Mouse (Mus musculus) midbrain, embryonic 15.5 days (tissue): ENCODE data around the gene Tcirg1. TPM values are rescaled to one million over a fixed set of nuclear protein-coding genes. Genes with fewer than 3 reads are reported as not detected.

Source experiments
- ATAC-seq: fragments of 200-750 bp; cut with Nextera tagmentation; replicated peaks from 2 replicates; pipeline ENCODE4 v1.8.0; 2017; ENCODE audit warnings: moderate TSS enrichment
- H3K27ac ChIP-seq: fragments of 300-500 bp; sonication (generic); 2 replicates; pipeline ENCODE4 v1.5.1; 2015; ENCODE audit warnings: mild to moderate bottlenecking, inconsistent platforms
- H3K27me3 ChIP-seq: fragments of 300-500 bp; sonication (generic); replicated peaks from 2 replicates; pipeline ENCODE4 v1.6.1; 2015; ENCODE audit warnings: inconsistent platforms
- H3K36me3 ChIP-seq: fragments of 300-500 bp; sonication (generic); replicated peaks from 2 replicates; pipeline ENCODE4 v1.6.1; 2015; ENCODE audit warnings: inconsistent platforms
- H3K4me1 ChIP-seq: fragments of 300-500 bp; sonication (generic); 2 replicates; pipeline ENCODE4 v1.6.1; 2015; ENCODE audit warnings: inconsistent platforms
- H3K4me2 ChIP-seq: fragments of 300-500 bp; sonication (generic); 2 replicates; pipeline ENCODE4 v1.6.1; 2015; ENCODE audit warnings: inconsistent platforms, mild to moderate bottlenecking, moderate library complexity
- H3K4me3 ChIP-seq: fragments of 300-500 bp; sonication (generic); 2 replicates; pipeline ENCODE4 v1.5.1; 2015; ENCODE audit warnings: mild to moderate bottlenecking, inconsistent platforms
- H3K9ac ChIP-seq: fragments of 300-500 bp; sonication (generic); 2 replicates; pipeline ENCODE4 v1.6.1; 2015; ENCODE audit warnings: mild to moderate bottlenecking, inconsistent platforms
- H3K9me3 ChIP-seq: fragments of 300-500 bp; sonication (generic); 2 replicates; pipeline ENCODE4 v1.6.1; 2016; ENCODE audit warnings: inconsistent platforms
- WGBS: fragments of 180-500 bp; shearing (Covaris S2); methylation state at CpG from one replicate; pipeline ENCODE4 v1.1.7; 2015; ENCODE audit warnings: mixed read lengths; 5-methylcytosine and 5-hydroxymethylcytosine counted together
- polyA plus RNA-seq: library from polyadenylated mRNA; unstranded; fragments of >200 nt; fragmentation: Nextera tagmentation; extraction: Ambion mirVana; gene quantifications from 2 replicates; pipeline ENCODE4 v1.2.1, GENCODE M21; 2015

The Tcirg1 gene
- polyA plus RNA-seq, 1 experiment from 2014 or later = 14.6 TPM

DNA sequence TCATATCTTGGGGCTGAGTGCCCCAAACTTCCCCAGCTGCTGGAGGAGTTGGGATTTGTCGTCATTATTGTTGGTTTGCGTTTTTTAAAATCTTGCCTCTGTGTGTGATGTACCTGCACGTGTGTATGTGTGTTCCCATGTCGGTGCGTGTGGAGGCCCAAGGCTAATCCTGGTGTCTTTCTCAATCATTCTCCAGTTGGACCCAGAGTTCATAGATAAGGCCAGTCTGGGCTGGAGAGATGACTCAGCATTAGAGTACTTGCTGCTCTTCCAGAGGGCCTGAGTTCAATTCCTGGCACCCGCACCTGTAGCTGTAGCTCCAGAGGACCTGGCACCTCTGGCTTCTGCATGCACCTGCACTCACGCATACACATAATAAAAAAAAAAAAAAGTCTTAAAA is 17.9 kb upstream of the Tcirg1 start:
- no peak for ATAC-seq
- H3K9me3 ChIP-seq = no peaks in the 10 kb centered on the region
- H3K4me2 ChIP-seq = no peak overlapping the region
- 96% methylated on average over 7 of the region's 7 CpGs for WGBS
- no peaks in the 10 kb centered on the region for H3K36me3 ChIP-seq
- no peak overlapping the region for H3K27ac ChIP-seq
- no peak overlapping the region for H3K9ac ChIP-seq
- peaks cover 8% of the 10 kb centered on the region; the same call in 1 of the 2 replicates for H3K4me1 ChIP-seq
- H3K4me3 ChIP-seq = no peak overlapping the region
- no peaks in the 10 kb centered on the region for H3K27me3 ChIP-seq

DNA sequence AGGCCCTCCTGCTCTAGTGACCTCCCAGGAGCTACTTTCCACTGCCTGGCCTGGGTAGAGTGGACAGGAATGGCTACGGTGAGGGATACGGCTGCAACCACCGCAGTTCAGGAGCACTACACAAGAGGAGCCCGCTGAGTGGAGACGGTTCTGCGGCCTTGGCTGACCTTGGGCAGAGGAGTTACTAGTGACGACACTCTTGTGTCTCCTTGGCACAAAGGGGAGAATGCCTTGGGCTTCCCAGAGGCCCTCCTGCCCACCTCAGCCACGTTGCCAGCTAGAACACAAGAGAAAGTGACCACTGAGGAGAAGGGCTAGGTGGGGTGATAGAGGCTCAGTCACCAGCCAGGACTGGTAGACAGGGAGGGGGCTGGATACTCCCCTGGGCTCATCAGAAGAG is 17.3 kb upstream of the Tcirg1 start:
- 79% methylated on average over 8 of the region's 8 CpGs for WGBS
- no peak overlapping the region for H3K4me3 ChIP-seq
- H3K36me3 ChIP-seq = no peaks in the 10 kb centered on the region
- no peak overlapping the region for H3K27ac ChIP-seq
- no peaks in the 10 kb centered on the region for H3K27me3 ChIP-seq
- peaks cover 2% of the 10 kb centered on the region; the same call in 1 of the 2 replicates for H3K4me1 ChIP-seq
- H3K9me3 ChIP-seq = no peaks in the 10 kb centered on the region
- H3K9ac ChIP-seq = no peak overlapping the region
- H3K4me2 ChIP-seq = no peak overlapping the region
- ATAC-seq = no peak

DNA sequence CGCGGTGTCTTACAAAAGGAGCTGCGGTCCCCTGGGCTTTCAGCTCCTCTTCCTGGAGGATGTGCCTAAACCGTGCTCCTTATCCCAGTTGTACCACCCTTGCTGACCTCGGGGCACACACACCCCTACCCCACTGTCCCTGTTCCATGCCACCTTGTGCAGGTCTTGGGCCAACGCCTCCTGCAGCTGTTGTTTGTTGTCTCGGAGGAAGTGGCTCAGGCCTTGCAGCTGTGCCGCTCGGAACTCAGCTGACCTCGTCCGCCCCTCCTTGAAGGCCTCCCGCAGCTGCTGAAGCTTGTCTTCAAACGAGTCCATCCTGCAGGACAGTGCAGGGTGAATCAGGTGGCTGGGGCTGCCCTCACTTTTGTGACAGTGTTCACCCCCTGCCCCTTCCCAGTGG is 16.7 kb upstream of the Tcirg1 start:
- no peak for ATAC-seq
- no peak overlapping the region for H3K27ac ChIP-seq
- 53% methylated on average over 13 of the region's 13 CpGs for WGBS

DNA sequence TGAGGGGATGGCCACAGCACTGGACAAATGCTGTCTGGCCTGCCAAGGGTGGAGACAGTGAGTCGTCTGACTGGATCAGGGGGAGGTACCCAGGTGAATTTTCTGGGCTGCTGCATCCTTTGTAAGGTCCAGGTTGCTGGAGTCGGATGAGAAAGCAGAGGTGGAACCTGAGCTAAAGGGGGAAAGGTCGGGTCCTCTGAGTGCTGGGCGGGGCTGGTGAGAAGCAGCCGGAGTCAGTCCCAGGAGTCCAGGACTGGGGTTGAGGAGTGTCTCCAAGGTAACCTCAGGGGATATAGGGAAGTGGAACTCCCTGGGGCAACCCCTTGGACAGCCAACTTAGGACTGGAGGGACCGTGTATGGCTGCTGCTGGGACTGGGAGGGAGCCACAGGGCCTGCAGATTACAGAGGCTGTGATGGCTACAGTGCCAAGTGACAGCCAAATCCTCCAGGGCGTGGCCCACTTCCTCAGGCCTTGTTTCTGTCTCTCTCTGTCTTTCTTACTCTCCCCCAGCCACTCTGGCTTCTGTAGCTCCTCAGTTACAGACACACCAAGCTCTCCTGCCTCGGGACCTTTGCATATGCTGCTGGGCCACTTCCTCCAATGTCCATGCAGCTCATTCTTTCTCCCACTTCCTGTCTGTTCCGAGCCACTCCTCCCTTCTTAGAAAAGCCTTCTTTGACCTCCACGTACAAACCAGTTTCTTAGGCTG is 15.9 kb upstream of the Tcirg1 start:
- Histone ChIP-seq H3K4me3 (no peak overlapping the region), H3K27me3 (no peaks in the 10 kb centered on the region), H3K4me2 (no peak overlapping the region), H3K27ac (no peak overlapping the region), H3K4me1 (no peaks in the 10 kb centered on the region), H3K9me3 (no peaks in the 10 kb centered on the region), H3K36me3 (no peaks in the 10 kb centered on the region), H3K9ac (no peak overlapping the region)
- no peak for ATAC-seq
- 52% methylated on average over 10 of the region's 10 CpGs for WGBS

More for the DNA sequence above, 16.7 kb upstream of the Tcirg1 start:
- Histone ChIP-seq H3K4me1 (no peaks in the 10 kb centered on the region), H3K4me3 (no peak overlapping the region), H3K9me3 (no peaks in the 10 kb centered on the region), H3K36me3 (no peaks in the 10 kb centered on the region), H3K4me2 (no peak overlapping the region), H3K27me3 (no peaks in the 10 kb centered on the region), H3K9ac (no peak overlapping the region)

DNA sequence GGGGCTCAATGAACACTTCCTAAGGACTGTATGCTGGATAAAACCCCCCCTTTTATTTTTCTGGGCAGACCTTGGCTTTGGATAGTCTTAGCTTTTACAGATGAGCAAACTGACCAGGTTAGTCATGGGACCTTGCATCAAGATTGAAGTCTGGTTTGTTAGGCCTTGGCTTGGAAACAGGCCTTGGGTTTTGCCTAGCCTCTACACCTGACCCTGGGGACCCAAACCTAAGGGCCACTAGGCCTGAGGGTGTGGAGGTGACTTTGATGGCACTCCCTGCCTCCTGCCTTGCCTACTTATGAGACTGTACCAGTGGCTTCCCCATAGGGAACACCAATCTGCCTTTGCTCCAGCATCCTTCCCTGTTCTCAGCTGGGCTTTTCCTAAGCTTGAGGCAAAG is 13.0 kb upstream of the Tcirg1 start:
- Histone ChIP-seq H3K27me3 (no peaks in the 10 kb centered on the region), H3K4me1 (no peaks in the 10 kb centered on the region), H3K9me3 (no peaks in the 10 kb centered on the region), H3K27ac (no peak overlapping the region), H3K4me3 (no peak overlapping the region), H3K4me2 (no peak overlapping the region), H3K36me3 (no peaks in the 10 kb centered on the region), H3K9ac (no peak overlapping the region)
- no peak for ATAC-seq

DNA sequence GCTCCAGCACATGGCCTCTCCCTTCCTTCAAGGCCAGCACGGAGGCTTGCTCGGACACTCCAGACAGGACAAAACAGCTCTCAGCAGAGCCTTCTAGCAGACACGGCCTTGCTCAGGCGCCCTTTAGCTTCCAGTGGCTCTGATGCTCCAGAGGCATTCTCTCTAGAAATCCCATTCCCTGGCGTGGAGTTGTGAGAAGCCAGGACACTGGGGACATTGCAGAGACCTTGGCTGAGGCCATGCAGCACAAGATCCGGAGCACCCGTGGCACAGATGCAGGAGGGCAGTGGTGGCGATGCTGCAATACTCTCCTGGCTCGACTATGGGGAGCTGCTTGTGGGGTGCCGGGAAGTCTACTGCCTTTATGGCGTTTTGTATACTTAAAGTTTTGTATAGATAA is 9.8 kb upstream of the Tcirg1 start:
- peaks cover 13% of the 10 kb centered on the region for H3K4me1 ChIP-seq
- H3K9ac ChIP-seq = no peak overlapping the region
- ATAC-seq = no peak
- no peak overlapping the region for H3K4me3 ChIP-seq
- no peaks in the 10 kb centered on the region for H3K27me3 ChIP-seq
- WGBS = 70% methylated on average over 11 of the region's 11 CpGs
- no peak overlapping the region for H3K27ac ChIP-seq
- no peaks in the 10 kb centered on the region for H3K9me3 ChIP-seq
- H3K4me2 ChIP-seq = no peak overlapping the region
- no peaks in the 10 kb centered on the region for H3K36me3 ChIP-seq

DNA sequence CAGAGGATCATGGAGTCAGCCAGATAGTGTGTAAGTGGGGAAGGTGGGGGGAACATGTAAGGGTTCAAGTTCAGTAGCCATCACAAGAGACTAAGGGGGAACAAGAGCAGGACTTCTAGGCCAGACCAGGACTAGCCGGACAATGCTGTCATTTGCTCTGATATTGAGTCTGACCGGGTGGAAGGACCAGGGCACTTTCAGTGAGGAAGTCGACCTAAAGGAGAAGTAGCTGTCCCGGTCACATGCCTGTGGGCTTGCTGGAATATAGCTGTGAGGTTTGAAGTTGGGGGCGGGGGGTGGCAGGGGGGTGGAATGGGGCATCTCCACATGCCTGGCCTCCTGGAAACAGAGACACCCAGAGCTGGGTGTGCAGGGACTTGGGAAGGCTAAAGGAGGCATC is 7.6 kb upstream of the Tcirg1 start:
- no peak overlapping the region for H3K27ac ChIP-seq
- no peak overlapping the region for H3K4me2 ChIP-seq
- no peaks in the 10 kb centered on the region for H3K27me3 ChIP-seq
- H3K9me3 ChIP-seq = no peaks in the 10 kb centered on the region
- no peak overlapping the region for H3K4me3 ChIP-seq
- H3K4me1 ChIP-seq = peaks cover 23% of the 10 kb centered on the region
- 95% methylated on average over 5 of the region's 5 CpGs for WGBS
- H3K36me3 ChIP-seq = no peaks in the 10 kb centered on the region; the same call in 1 of the 2 replicates
- no peak for ATAC-seq
- H3K9ac ChIP-seq = no peak overlapping the region

DNA sequence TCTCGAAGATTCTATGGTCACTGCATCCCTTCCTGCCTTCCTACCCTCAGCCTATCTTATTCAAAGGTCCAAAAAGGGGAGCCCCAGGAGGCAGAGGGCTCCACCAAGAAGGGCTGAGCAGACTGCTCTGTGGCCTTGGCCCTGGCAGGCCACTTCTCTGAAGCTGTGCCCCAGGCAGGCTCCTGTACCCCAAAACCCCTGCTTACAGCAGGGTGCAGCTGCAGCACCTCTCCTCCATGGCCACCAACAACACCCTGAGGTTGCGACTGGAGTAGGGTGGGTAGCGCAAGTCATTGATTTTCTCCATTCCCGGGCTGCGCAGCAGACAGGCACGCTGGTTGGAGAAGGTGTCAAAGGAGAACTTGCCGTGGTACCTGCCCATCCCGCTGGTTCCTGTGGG is 6.8 kb upstream of the Tcirg1 start:
- peak overlapping the region; percentile 40; the same call in 1 of the 2 replicates for H3K9ac ChIP-seq
- WGBS = 88% methylated on average over 8 of the region's 8 CpGs

DNA sequence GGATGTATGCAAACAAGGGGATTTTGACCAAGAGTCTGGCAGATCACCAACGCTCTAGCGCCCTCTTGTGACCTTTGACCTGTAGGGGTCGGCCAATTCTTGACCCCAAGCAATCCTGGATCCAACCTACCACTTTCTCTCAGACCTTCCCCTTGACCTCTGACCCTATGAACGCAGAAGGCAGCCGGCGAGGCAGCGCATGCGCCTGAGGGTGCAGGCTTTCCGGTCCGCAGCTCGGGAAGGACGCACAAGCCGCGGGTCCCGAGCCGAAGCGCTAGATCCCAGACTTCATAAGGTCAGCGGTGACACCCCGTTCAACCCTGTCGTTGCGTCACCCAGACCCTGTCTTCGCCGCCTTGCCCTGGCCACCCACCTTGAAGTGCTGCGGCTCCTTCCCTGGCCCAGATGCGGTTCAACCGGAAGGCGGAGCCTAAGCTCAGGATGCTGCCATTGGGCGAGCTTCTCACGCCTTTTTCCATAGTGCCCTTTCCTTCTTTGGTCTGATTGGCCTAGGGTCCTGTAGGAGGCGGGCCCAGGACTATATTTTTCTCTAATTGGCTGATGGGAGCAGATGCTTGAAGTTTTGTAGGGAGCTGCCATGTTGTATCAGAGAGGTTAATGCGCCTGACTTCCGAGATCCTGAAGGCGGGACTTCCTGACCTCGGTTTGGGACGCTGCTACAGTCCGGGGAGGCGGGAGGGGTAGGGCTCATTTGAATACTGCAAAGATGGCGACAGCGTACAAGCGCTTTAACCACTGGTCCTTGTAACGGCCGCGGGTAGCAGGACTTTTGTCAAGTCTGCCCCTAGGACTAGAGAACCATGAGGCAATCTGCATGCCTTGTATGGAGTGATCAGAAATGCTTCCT is 5.6 kb upstream of the Tcirg1 start, which contains the start of gene Ndufs8:
Gene Ndufs8, minus strand, starts transcription at position 438 of the 868 bp plus-strand sequence.
- H3K4me1 ChIP-seq = peaks cover 23% of the 10 kb centered on the region
- under 1% methylated on average over 43 of the region's 43 CpGs for WGBS
- peak; percentile 98 for ATAC-seq
- H3K9me3 ChIP-seq = no peaks in the 10 kb centered on the region
- H3K27me3 ChIP-seq = no peaks in the 10 kb centered on the region
- peak within 1 kb of the TSS; percentile 70 for H3K4me2 ChIP-seq
- peak within 1 kb of the TSS; percentile 81 for H3K27ac ChIP-seq
- peak within 1 kb of the TSS; percentile 57 for H3K4me3 ChIP-seq
- H3K36me3 ChIP-seq = peaks cover 3% of the 10 kb centered on the region; the same call in 1 of the 2 replicates
- H3K9ac ChIP-seq = peak within 1 kb of the TSS; percentile 51

More for the DNA sequence above, 6.8 kb upstream of the Tcirg1 start:
- peak overlapping the region; percentile 70 for H3K4me2 ChIP-seq
- no peaks in the 10 kb centered on the region for H3K9me3 ChIP-seq
- no peaks in the 10 kb centered on the region for H3K27me3 ChIP-seq
- peak overlapping the region; percentile 57 for H3K4me3 ChIP-seq
- peak overlapping the region; percentile 75; the same call in 1 of the 2 replicates for H3K27ac ChIP-seq
- no peak for ATAC-seq
- H3K4me1 ChIP-seq = peaks cover 23% of the 10 kb centered on the region
- peaks cover under 1% of the 10 kb centered on the region; the same call in 1 of the 2 replicates for H3K36me3 ChIP-seq

DNA sequence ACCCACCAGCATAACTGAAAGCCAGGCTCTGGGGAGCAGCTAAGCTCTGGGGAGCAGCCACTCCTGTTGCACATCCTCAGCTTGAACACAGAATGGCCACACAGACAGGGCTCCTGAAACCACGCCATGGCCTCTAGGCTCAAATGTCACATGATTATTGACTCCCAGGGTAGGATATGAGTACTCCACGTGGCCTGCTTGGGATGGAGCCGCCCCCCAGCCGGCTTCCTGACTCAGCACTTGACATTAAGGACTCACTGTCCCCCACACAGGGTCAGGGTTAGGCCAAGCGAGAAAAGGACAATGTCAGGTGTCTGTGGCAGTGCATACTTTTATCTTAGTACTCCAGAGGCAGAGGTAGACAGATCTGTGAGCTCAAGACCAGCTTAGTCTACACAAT is 3.3 kb upstream of the Tcirg1 start:
- Histone ChIP-seq H3K27me3 (0 out of 2 replicates have a peak, but pooled peaks cover 5% of the 10 kb centered on the region), H3K9ac (no peak overlapping the region), H3K9me3 (no peaks in the 10 kb centered on the region), H3K4me2 (no peak overlapping the region), H3K27ac (no peak overlapping the region), H3K4me3 (no peak overlapping the region), H3K36me3 (peaks cover 3% of the 10 kb centered on the region; the same call in 1 of the 2 replicates), H3K4me1 (peaks cover 35% of the 10 kb centered on the region)
- no peak for ATAC-seq
- WGBS = 83% methylated on average over 5 of the region's 5 CpGs

DNA sequence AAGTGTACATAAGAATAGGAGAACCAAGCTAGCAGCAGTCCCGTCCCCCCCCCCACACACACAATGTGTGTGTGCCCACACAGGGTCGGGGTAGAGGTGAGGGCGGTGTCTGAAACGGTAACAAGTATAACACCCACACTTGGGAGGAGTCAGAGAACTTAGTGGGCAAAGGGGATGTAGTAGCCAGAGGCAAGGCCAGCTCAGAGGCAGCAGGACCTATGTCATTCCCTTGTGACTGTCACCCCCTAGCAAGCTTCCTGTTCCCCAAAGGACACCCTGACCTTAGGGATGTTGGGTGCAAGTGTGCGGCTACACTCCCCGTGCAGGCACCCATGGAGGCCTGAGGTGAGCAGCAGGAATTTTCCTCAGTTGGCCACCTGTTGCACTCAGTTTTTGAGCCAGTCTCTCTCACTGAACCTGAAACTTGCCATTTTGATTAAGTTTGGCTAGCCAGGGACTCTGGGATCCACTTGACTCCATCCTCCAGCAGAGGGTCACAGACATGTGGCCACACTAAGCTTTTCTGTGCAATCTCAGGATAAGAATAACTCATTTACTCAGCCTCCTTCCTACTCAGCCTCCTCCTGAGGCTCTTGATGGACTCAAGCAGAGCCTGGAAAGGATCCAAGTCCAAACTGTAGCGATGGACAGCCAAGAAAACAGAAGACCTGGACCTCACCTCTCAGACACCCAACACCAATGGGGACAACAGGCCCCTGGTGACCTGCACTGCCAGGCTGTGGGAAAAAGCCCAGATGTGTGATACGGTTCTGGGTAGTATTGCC is 1.1 kb upstream of the Tcirg1 start:
- no peak overlapping the region for H3K4me3 ChIP-seq

More for the DNA sequence above, 1.1 kb upstream of the Tcirg1 start:
- ATAC-seq = no peak
- WGBS = 87% methylated on average over 8 of the region's 8 CpGs
- Histone ChIP-seq H3K9me3 (no peaks in the 10 kb centered on the region), H3K36me3 (peaks cover 3% of the 10 kb centered on the region; the same call in 1 of the 2 replicates), H3K4me1 (peaks cover 27% of the 10 kb centered on the region), H3K27me3 (0 out of 2 replicates have a peak, but pooled peaks cover 5% of the 10 kb centered on the region), H3K9ac (no peak overlapping the region), H3K27ac (no peak overlapping the region), H3K4me2 (peak overlapping the region; percentile 57; the same call in 1 of the 2 replicates)
